Mouse (Mus musculus): Measurements from ENCODE around the gene A030005L19Rik.
A peak's percentile ranks its signal among the peaks of the same experiment; 100 is the strongest.
"Not testable (repeated sequence)": the region's sequence is repeated elsewhere in the genome, so short reads cannot be mapped to it uniquely, and the experiment has no call there.

The A030005L19Rik gene

GRCm38 (mm10) chr1:82913025-82913424 lies at the start of gene A030005L19Rik:
TSS of gene A030005L19Rik (plus strand) at chr1:82913325.
- no peak for DNase-seq

- no peak for DNase-seq
These were observed 42.9 kb upstream of the A030005L19Rik start for GRCm38 (mm10) chr1:82870202-82870601.

- DNase-seq = no peak
These were observed 34.0 kb upstream of the A030005L19Rik start for GRCm38 (mm10) chr1:82879172-82879571.

GRCm38 (mm10) chr1:82880196-82880595 lies 32.9 kb upstream of the A030005L19Rik start:
- peak; percentile 57 for DNase-seq

- DNase-seq = no peak
These were observed 19.9 kb upstream of the A030005L19Rik start for GRCm38 (mm10) chr1:82893269-82893668.

- no peak for DNase-seq
These were observed 12.6 kb upstream of the A030005L19Rik start for GRCm38 (mm10) chr1:82900567-82900966.

- DNase-seq = no peak
These were observed 11.9 kb upstream of the A030005L19Rik start for GRCm38 (mm10) chr1:82901201-82901600.

- peak; percentile 14 for DNase-seq
These were observed 7.2 kb upstream of the A030005L19Rik start for GRCm38 (mm10) chr1:82905886-82906285.

- DNase-seq = not testable (repeated sequence)
These were observed 309 bp downstream of the A030005L19Rik start for GRCm38 (mm10) chr1:82913434-82913833.

GRCm38 (mm10) chr1:82924650-82925049 lies 11.5 kb downstream of the A030005L19Rik start, which contains the start of gene A030014E15Rik:
TSS of gene A030014E15Rik (plus strand) at chr1:82924917.
- DNase-seq = no peak

GRCm38 (mm10) chr1:82930558-82930957 lies 17.4 kb downstream of the A030005L19Rik start:
- not testable (repeated sequence) for DNase-seq

- DNase-seq = not testable (repeated sequence)
These were observed 18.2 kb downstream of the A030005L19Rik start, which contains the start of gene Gm6217 for GRCm38 (mm10) chr1:82931326-82931725. TSS of gene Gm6217 (minus strand) at chr1:82931399.

- DNase-seq = no peak
These were observed 25.5 kb downstream of the A030005L19Rik start for GRCm38 (mm10) chr1:82938666-82939065.

- not testable (repeated sequence) for DNase-seq
These were observed 29.4 kb downstream of the A030005L19Rik start for GRCm38 (mm10) chr1:82942505-82942904.

GRCm38 (mm10) chr1:82943295-82943694 lies 30.2 kb downstream of the A030005L19Rik start, which contains the start of gene A030003K21Rik:
TSS of gene A030003K21Rik (minus strand) at chr1:82943388.
- DNase-seq = not testable (repeated sequence)

GRCm38 (mm10) chr1:82946029-82946428 lies 32.9 kb downstream of the A030005L19Rik start:
- not testable (repeated sequence) for DNase-seq

- no peak for DNase-seq
These were observed 35.5 kb downstream of the A030005L19Rik start for GRCm38 (mm10) chr1:82948601-82949000.

- DNase-seq = not testable (repeated sequence)
These were observed 42.8 kb downstream of the A030005L19Rik start, which contains the start of gene Gm7544 for GRCm38 (mm10) chr1:82955913-82956312. TSS of gene Gm7544 (minus strand) at chr1:82956013.

- no peak for DNase-seq
These were observed 46.8 kb downstream of the A030005L19Rik start, which contains the start of gene Gm47955 for GRCm38 (mm10) chr1:82959870-82960385. TSS of gene Gm47955 (plus strand) at chr1:82960286.
